Mouse (Mus musculus) hindbrain, embryonic 15.5 days (tissue): ENCODE measurements around the gene Cbwd1. TPM values are rescaled to one million over a fixed set of nuclear protein-coding genes. Genes with fewer than 3 reads are reported as not detected.

ENCODE experiments used
- ATAC-seq: fragments of 200-750 bp; cut with Nextera tagmentation; 2 replicates; pipeline ENCODE4 v1.8.0; 2017; ENCODE audit warnings: low read depth, moderate number of reproducible peaks, moderate TSS enrichment; ENCODE audit not compliant: low FRiP score
- H3K27ac ChIP-seq: fragments of 300-500 bp; sonication (generic); replicated peaks from 2 replicates; pipeline ENCODE4 v1.5.1; 2015; ENCODE audit warnings: mild to moderate bottlenecking, inconsistent platforms
- H3K27me3 ChIP-seq: fragments of 300-500 bp; sonication (generic); 2 replicates; pipeline ENCODE4 v1.6.1; 2015; ENCODE audit warnings: control low read depth, inconsistent platforms
- H3K36me3 ChIP-seq: fragments of 300-500 bp; sonication (generic); 2 replicates; pipeline ENCODE4 v1.6.1; 2015; ENCODE audit warnings: control low read depth, inconsistent platforms
- H3K4me1 ChIP-seq: fragments of 300-500 bp; sonication (generic); replicated peaks from 2 replicates; pipeline ENCODE4 v1.6.1; 2015; ENCODE audit warnings: control low read depth, inconsistent platforms
- H3K4me2 ChIP-seq: fragments of 300-500 bp; sonication (generic); 2 replicates; pipeline ENCODE4 v1.6.1; 2015; ENCODE audit warnings: moderate library complexity, mild to moderate bottlenecking, inconsistent platforms
- H3K4me3 ChIP-seq: fragments of 300-500 bp; sonication (generic); 2 replicates; pipeline ENCODE4 v1.5.1; 2015; ENCODE audit warnings: mild to moderate bottlenecking, inconsistent platforms
- H3K9ac ChIP-seq: fragments of 300-500 bp; sonication (generic); 2 replicates; pipeline ENCODE4 v1.6.1; 2015; ENCODE audit warnings: inconsistent platforms
- H3K9me3 ChIP-seq: fragments of 300-500 bp; sonication (generic); 2 replicates; pipeline ENCODE4 v1.6.1; 2016; ENCODE audit warnings: control low read depth, inconsistent platforms
- WGBS: fragments of 180-500 bp; shearing (Covaris S2); methylation state at CpG from one replicate; pipeline ENCODE4 v1.1.7; 2015; 5-methylcytosine and 5-hydroxymethylcytosine counted together
- polyA plus RNA-seq: library from polyadenylated mRNA; unstranded; fragments of >200 nt; fragmentation: Nextera tagmentation; extraction: Ambion mirVana; gene quantifications from 2 replicates; pipeline ENCODE4 v1.2.1, GENCODE M21; 2015

Cbwd1 gene
- polyA plus RNA-seq, 1 experiment from 2014 or later: 12.5 TPM

DNA sequence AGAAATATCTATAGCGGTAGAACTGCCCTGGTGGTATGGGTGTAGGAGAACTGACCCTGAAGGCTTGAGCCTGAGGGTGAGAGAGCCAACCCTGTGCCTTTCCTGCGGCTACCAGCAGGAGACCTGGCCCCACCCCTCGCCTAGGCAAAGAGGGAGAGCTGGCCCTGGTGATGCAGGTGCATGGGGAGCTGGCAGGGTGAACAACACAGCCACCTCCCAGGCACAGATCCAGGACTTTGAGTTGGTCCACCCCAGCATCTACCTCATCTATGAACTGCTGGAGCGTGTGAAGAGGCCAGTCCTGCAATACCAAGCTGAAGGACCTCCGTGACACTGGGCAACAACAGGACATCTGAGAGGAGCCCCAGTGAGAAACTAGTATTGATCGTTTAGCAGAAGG, 32.1 kb upstream of the Cbwd1 start:
- Histone ChIP-seq H3K27ac (no peak overlapping the region), H3K36me3 (no peaks in the 10 kb centered on the region), H3K4me3 (no peak overlapping the region), H3K4me2 (no peak overlapping the region), H3K9me3 (no peaks in the 10 kb centered on the region), H3K9ac (no peak overlapping the region), H3K4me1 (no peaks in the 10 kb centered on the region), H3K27me3 (peaks cover 12% of the 10 kb centered on the region)
- no peak for ATAC-seq
- WGBS: 68% methylated on average over 6 of the region's 6 CpGs

GRCm38 (mm10) chr19:24990138-24990822, 28.9 kb upstream of the Cbwd1 start:
- H3K9me3 ChIP-seq: no peaks in the 10 kb centered on the region
- ATAC-seq: no peak
- WGBS: 76% methylated on average over 7 of the region's 7 CpGs
- H3K4me3 ChIP-seq: no peak overlapping the region
- H3K36me3 ChIP-seq: no peaks in the 10 kb centered on the region
- no peaks in the 10 kb centered on the region for H3K4me1 ChIP-seq
- no peak overlapping the region for H3K9ac ChIP-seq
- no peaks in the 10 kb centered on the region for H3K27me3 ChIP-seq
- no peak overlapping the region for H3K4me2 ChIP-seq
- no peak overlapping the region for H3K27ac ChIP-seq

DNA sequence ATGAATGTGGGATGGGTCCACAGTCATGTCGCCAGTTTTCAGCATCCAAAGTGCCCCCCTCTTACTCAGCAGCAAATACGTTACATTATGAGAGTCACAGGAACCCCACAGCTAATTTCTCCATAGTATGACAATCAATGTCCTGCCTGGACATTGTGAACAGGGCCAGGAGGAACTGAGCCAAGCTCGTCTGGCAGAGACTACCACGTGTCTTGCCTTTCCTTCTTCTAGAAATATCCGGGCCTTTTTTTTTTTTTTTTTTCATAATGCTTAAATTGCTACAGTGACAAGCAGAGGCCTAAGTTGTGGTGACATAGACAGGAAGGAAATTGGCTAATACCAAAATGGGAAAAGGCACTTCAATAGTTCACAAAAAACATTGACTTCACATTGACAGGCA, 27.4 kb upstream of the Cbwd1 start:
- Histone ChIP-seq H3K27me3 (no peaks in the 10 kb centered on the region), H3K4me1 (no peaks in the 10 kb centered on the region), H3K9me3 (no peaks in the 10 kb centered on the region), H3K4me2 (no peak overlapping the region), H3K36me3 (no peaks in the 10 kb centered on the region), H3K9ac (no peak overlapping the region), H3K27ac (no peak overlapping the region), H3K4me3 (no peak overlapping the region)
- 67% methylated on average over 5 of the region's 5 CpGs for WGBS
- no peak for ATAC-seq

DNA sequence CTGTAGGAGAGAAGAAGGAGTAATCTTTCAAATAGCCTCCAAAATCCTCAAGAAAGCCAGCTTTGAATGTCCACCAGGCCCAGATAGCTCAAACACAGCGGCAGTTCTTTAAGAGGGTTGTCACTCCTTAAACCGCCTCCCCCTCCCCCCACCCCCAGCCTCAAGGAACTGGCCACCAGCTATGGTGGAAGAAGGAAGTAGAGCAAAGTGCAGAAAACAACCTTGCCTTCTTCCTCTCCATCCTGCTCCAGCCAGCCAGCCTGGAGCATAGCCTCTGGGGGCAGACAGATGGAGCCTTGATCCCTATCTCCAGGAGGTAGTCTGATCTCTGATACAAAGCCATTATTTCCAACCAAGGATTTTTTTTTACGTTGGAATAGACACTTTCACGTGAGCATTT, 25.9 kb upstream of the Cbwd1 start:
- Histone ChIP-seq H3K27ac (no peak overlapping the region), H3K4me1 (no peaks in the 10 kb centered on the region), H3K9me3 (no peaks in the 10 kb centered on the region), H3K36me3 (no peaks in the 10 kb centered on the region), H3K27me3 (no peaks in the 10 kb centered on the region), H3K4me3 (no peak overlapping the region), H3K4me2 (no peak overlapping the region), H3K9ac (no peak overlapping the region)
- no peak for ATAC-seq
- 80% methylated on average over 4 of the region's 4 CpGs for WGBS

DNA sequence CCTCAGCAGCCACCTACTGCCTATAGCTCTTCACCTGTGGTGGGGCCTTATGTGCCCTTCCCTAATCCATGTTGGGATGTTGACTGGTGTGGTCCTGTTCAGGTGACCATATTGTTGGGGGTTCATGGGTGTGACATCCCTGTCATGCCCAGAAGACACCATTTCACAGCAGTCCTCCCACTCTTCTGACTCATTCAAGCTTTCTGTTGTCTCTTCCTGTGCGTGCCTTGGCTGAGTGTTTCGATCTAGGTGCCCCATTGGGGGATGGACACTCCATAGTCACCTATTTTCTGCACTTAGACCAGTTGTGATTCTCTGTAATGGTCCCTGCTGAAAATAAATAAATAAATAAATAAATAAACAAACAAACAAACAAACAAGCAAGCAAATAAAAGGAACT, 23.6 kb upstream of the Cbwd1 start:
- Histone ChIP-seq H3K36me3 (no peaks in the 10 kb centered on the region), H3K9ac (no peak overlapping the region), H3K4me2 (no peak overlapping the region), H3K27me3 (no peaks in the 10 kb centered on the region), H3K4me3 (no peak overlapping the region), H3K4me1 (no peaks in the 10 kb centered on the region), H3K9me3 (no peaks in the 10 kb centered on the region), H3K27ac (no peak overlapping the region)
- WGBS: 95% methylated on average over 2 of the region's 2 CpGs
- no peak for ATAC-seq

DNA sequence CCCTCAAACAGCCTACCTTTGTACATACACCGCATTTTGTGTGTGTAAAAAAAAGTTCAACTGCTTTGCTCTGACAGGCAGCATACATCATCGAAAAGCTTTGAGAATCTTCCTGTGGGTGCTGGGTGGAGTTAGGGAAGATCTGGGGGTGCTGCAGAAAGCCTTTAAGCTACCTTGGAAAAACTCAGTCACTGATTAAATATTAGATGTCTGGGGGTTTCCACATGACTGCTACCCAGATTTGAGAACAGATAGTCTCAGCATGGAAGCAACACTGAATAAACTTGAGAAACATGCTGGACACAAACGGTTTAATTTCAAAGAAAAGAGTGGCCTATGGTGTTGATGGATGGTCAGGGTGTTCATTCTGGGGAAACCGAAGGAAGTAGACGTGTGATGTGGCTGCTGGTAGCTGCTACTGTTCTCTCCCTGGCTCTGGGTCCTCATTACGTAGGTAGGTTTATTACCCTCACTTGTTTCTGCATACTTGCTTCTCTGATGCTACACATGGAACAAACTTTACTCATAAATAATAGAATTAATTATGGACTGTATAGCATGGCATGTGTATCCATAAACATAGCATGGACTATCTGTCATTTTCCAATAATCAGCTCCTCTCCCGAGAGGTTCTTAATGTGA, 22.6 kb upstream of the Cbwd1 start:
- Histone ChIP-seq H3K9ac (no peak overlapping the region), H3K36me3 (no peaks in the 10 kb centered on the region), H3K27me3 (no peaks in the 10 kb centered on the region), H3K4me3 (no peak overlapping the region), H3K27ac (no peak overlapping the region), H3K4me1 (no peaks in the 10 kb centered on the region), H3K9me3 (no peaks in the 10 kb centered on the region), H3K4me2 (no peak overlapping the region)
- no peak for ATAC-seq
- 78% methylated on average over 7 of the region's 7 CpGs for WGBS

- H3K4me2 ChIP-seq: no peak overlapping the region
- no peaks in the 10 kb centered on the region for H3K9me3 ChIP-seq
- 85% methylated on average over 4 of the region's 4 CpGs for WGBS
- H3K27me3 ChIP-seq: no peaks in the 10 kb centered on the region
- H3K4me1 ChIP-seq: no peaks in the 10 kb centered on the region
- ATAC-seq: no peak
- H3K36me3 ChIP-seq: no peaks in the 10 kb centered on the region
- no peak overlapping the region for H3K27ac ChIP-seq
- H3K4me3 ChIP-seq: no peak overlapping the region
- no peak overlapping the region for H3K9ac ChIP-seq
Observed at GRCm38 (mm10) chr19:24983050-24983449, 21.6 kb upstream of the Cbwd1 start.

GRCm38 (mm10) chr19:24981294-24981693, 19.9 kb upstream of the Cbwd1 start:
- H3K4me1 ChIP-seq: no peaks in the 10 kb centered on the region
- H3K9me3 ChIP-seq: no peaks in the 10 kb centered on the region
- no peak overlapping the region for H3K4me3 ChIP-seq
- H3K27ac ChIP-seq: no peak overlapping the region
- H3K27me3 ChIP-seq: no peaks in the 10 kb centered on the region
- 38% methylated on average over 8 of the region's 8 CpGs for WGBS
- H3K36me3 ChIP-seq: no peaks in the 10 kb centered on the region
- no peak overlapping the region for H3K4me2 ChIP-seq
- H3K9ac ChIP-seq: no peak overlapping the region
- ATAC-seq: peak; percentile 68

GRCm38 (mm10) chr19:24978852-24979842, 17.7 kb upstream of the Cbwd1 start:
- Histone ChIP-seq H3K9ac (no peak overlapping the region), H3K9me3 (no peaks in the 10 kb centered on the region), H3K4me3 (no peak overlapping the region), H3K27ac (no peak overlapping the region), H3K36me3 (no peaks in the 10 kb centered on the region), H3K4me2 (no peak overlapping the region), H3K27me3 (no peaks in the 10 kb centered on the region), H3K4me1 (no peaks in the 10 kb centered on the region)
- WGBS: 90% methylated on average over 10 of the region's 10 CpGs
- no peak for ATAC-seq

DNA sequence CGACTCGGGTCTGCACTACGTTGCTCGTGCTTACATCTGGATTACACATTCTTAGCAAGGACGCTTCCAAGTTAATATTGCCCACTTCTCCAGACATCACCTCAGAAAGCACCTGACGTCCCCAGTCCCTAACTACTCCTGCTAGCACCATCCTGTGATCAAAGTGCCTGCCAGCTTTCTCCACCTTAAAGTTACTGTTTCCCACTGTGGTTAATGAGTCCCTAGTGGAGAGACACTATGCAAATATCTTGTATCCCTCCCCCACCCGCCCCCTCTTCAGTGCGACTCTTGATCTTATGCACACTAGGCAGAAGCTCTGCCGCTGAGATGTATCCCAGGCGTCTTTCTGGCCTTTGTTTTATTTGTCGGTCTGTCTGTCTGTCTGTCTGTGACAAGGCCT, 16.6 kb upstream of the Cbwd1 start:
- ATAC-seq: no peak
- Histone ChIP-seq H3K36me3 (no peaks in the 10 kb centered on the region), H3K4me1 (no peaks in the 10 kb centered on the region), H3K27me3 (no peaks in the 10 kb centered on the region), H3K4me2 (no peak overlapping the region), H3K9me3 (no peaks in the 10 kb centered on the region), H3K4me3 (no peak overlapping the region), H3K9ac (no peak overlapping the region), H3K27ac (no peak overlapping the region)
- WGBS: 73% methylated on average over 11 of the region's 11 CpGs

DNA sequence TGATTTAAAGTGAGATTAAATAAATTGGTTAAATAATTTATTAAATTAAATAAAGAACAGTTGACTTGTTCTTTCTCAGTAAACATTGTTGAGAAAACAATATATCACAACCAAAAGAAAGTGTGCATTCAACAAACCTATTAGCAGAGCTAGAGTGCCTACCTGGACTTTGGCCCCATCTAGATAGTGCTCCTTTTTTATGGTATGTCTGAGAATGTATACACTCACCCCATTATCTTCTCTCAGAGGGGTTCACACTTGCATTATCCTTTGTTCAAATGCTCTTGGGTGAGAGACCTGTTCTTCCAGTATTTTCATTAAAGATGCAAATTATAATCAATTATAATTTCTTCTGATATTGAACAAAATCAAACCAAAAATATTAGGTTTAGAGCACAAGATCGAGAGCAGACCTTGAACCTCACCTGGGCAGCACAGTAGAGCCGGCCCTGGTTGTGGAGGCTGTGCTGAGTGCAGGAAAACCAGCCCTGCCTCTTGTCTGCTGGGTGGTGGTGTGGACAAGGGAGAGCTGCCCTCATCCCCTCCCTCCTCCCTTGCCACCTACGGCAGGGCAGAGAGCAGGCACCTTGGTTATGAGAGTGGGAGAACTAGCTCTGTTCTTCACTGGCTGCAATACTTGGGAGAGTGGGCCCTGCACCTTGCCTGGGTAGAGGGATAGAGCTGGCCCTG, 11.4 kb upstream of the Cbwd1 start:
- Histone ChIP-seq H3K4me2 (no peak overlapping the region), H3K27me3 (no peaks in the 10 kb centered on the region), H3K36me3 (no peaks in the 10 kb centered on the region), H3K9ac (no peak overlapping the region), H3K4me3 (no peak overlapping the region), H3K9me3 (no peaks in the 10 kb centered on the region), H3K27ac (no peak overlapping the region), H3K4me1 (no peaks in the 10 kb centered on the region)
- ATAC-seq: no peak
- 85% methylated on average over 3 of the region's 3 CpGs for WGBS

DNA sequence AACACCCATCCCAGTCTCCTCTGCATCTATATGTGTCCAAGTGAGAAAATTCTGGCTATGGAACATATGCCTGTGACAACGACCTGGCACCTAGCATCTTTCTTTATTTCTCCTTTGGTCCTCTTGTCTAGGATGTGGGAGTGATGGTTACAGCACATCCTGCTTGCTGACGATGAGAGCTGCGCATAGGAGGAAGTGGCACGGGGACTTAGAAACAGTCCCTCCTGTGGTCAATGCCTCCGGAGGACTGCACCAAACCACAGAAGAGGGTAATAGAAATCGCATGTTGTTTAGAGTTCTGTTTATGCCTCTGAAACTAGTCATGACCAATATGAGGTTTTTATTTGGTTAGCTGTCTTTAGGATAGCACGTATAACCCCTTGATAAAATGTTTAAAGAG, 9.9 kb upstream of the Cbwd1 start:
- H3K9ac ChIP-seq: no peak overlapping the region
- H3K4me1 ChIP-seq: no peaks in the 10 kb centered on the region
- H3K9me3 ChIP-seq: no peaks in the 10 kb centered on the region
- no peaks in the 10 kb centered on the region for H3K27me3 ChIP-seq
- H3K36me3 ChIP-seq: no peaks in the 10 kb centered on the region
- WGBS: 88% methylated on average over 7 of the region's 7 CpGs
- no peak overlapping the region for H3K4me3 ChIP-seq
- H3K4me2 ChIP-seq: no peak overlapping the region
- no peak overlapping the region for H3K27ac ChIP-seq
- ATAC-seq: no peak
